Mouse (Mus musculus) urinary bladder, postnatal 36 days (tissue): ENCODE measurements around the gene Heatr4.
A peak's percentile ranks its signal among the peaks of the same experiment; 100 is the strongest.
"Not testable (repeated sequence)": the region's sequence is repeated elsewhere in the genome, so short reads cannot be mapped to it uniquely, and the experiment has no call there.

Experiments used
- DNase-seq, 2 experiments: peaks; one replicate each; pipeline ENCODE4 v3.0.0; 2022; ENCODE audit warnings: low spot score in 2 of 2, mixed read lengths in 1 of 2

Gene Heatr4

GRCm38 (mm10) chr12:83938592-83938991 is 46.1 kb downstream of the Heatr4 start:
- not testable (repeated sequence) for DNase-seq

DNA sequence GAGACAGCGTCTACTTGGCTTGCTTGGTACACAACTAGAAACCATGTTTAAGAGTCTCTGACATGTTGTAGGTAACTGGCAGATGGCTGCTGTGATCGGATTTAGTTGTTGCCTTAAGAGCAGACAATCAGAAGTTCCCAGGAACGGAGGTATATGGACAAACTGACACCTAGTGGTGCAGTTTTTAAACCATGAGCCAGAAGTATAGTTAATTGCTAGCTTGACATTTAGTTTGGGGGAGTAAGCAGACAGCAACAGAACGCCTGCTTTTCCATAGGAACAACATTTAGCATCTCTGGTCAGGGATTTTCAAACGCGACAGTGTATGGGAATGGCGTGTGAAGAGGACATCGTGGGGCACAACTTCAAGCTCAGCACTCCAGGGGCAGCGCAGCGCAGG is 47.1 kb downstream of the Heatr4 start:
- DNase-seq: no peak

DNA sequence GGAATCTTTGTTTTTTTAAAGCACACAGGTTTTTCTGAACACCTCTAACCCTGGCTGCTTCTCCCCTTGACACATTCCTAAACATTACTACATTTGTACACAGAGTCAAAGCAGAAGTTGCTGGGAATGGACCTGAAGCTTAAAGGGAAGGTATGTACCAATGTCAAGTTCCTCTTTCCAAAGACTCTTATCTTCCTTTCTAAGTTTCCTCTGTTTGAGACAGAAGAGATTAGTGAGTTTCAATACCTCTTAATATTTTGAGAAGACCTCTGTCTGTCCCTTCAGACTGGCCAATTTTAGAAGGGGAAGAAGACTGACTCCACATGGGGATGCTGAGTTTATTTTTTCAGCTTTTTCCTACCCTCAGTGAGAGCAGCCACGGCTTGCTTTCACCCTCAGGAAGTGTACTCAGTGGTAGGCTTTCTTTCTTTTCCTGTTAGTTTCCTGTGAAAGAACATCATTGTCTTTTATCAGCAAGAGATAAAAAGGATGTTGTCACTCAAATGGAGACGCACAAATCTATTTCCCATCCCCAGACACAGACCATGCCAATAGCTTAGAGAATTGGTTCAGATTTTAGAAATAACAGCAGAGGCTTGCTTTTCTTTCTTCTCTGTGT is 55.4 kb downstream of the Heatr4 start:
- DNase-seq: no peak

DNA sequence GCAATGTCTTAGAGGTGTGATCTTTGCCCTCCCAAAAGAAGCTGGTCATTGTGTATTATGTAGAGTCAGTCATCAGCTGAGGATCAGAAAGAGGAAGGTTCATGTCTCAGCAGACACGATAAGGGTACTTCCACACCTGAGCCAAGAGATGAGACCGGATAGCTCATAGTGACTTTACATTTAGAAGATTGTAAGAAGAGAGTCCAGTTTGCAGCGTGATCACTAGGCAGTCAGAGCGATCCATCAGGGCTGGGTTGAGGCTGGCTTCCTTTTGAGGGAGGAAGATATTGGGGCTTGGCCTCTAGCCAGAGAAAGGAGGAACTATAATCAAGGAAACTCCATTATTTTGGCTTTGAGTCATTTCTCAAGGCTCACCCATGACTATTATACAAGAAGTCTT is 56.9 kb downstream of the Heatr4 start:
- DNase-seq: no peak

GRCm38 (mm10) chr12:83926061-83926460 is 58.6 kb downstream of the Heatr4 start:
- no peak for DNase-seq

- DNase-seq: no peak
Observed at GRCm38 (mm10) chr12:83925160-83925703, 59.4 kb downstream of the Heatr4 start.

DNA sequence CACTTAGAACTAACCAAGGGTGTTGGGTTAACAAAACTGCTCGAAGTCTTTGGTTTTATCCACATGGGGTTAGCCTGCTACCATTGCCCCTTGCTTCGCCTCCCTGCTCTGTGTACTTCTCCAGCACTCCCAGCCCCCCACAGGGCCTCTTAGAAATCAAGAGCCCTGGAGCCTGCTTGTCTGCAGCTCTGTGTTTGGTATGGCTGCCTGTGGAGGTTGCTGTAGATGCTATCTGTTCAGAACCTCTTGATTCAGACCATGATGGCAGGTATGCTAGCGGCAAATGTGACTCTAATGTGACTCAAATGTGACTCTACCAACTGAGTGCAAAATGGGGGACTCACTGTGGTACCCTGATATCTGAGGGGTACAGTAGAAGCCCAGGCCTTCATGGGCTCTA is 60.3 kb downstream of the Heatr4 start:
- DNase-seq: no peak

DNA sequence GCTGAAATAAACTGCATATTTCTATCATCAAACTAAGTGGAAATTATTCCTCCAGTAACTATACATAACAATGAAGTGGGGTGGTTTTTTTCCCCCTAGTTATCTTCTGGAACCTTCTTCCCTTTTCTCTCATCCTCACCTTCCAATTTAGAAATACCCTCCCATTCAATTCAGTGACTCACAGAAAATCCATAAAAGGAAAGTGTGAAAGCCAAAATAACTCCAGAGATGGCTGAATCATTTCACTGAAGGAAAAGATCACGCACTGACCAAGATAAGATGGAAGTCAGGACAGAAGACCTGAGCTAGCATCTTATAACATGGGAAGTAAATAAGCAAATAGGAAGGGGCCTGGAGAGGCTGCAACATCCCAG is 61.2 kb downstream of the Heatr4 start:
- DNase-seq: no peak

DNA sequence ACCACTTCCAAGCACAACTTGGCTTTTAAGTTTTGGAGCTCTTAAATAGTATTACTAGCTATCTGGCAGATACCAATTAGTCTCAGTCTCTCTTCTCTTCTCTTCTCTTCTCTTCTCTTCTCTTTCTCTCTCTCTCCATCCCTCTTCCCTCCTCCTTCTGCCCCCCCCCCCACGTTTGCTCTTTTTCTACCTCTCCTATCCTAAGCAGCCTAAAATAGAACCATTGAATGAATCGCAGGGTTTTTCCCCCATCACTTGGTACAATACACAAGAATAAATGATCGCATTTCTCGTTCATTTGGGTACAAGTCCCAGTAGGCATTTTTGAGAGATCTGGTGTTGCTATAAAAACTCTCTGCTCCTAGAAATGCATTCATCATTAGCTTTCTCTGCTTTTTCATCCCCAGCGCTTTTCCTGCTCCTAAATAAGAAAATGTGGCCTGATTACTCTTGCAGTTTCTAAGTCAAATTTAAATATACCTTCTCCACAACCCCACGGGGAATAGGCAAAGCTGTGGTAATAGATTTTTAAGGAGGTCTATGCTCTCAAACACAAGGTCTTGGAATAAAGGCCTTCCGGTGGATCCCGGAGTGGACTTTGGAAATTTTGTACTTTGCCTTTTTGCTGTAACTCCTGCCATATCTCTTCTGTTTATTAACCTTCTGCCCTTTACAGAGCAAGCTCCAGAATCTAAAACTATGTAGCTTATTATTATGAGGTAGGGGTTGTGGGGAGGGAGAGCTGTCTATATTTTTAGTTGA is 61.7 kb downstream of the Heatr4 start:
- no peak for DNase-seq

DNA sequence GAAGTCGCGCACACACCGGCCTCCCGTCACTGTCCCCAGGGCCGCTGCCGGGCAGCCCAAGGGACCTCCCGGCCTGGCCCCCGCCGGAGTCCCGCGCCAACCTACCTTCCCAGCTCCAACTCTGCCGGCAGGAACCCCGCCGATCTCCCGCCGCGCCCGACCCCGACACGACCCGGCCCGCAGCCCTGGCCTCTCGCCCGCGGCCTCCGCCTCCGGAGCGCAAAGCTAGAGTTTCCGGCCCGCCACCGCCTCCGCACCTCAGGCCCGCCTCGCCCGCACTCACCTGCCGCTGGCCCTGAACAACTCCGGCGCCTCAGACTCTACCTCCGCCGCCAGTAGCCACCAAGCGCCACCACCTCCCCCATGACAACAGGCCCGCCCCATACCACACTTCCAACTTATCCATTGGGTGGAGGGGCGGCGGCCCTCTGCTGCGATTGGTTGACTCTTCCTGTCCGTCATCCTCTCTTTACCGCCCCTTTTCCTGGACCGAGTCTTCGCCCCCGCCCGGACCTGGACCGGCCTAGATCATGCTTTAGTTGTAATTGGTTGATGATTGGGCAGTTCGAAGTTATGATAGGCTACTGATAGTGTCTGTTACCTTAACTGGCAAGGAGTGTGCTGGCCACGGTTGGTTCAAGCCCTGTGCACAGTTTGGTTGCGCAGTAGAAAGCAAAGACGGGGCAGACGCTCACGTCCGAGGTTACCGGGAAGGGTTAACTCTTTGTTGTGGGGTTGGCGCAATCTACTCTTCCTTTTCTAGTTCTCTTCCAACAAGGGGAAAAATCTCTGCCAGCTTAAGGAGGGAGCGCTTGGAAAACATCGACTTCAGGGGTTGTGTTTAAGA is 62.9 kb downstream of the Heatr4 start, which contains the start of gene Numb:
Gene Numb (minus strand): TSS at position 400 of the 847 bp plus-strand sequence.
- peak; percentile 98 to 99 for DNase-seq

- peak in 1 of 2 experiments; percentile 16 for DNase-seq
Observed at GRCm38 (mm10) chr12:83920721-83921441, 63.8 kb downstream of the Heatr4 start.

DNA sequence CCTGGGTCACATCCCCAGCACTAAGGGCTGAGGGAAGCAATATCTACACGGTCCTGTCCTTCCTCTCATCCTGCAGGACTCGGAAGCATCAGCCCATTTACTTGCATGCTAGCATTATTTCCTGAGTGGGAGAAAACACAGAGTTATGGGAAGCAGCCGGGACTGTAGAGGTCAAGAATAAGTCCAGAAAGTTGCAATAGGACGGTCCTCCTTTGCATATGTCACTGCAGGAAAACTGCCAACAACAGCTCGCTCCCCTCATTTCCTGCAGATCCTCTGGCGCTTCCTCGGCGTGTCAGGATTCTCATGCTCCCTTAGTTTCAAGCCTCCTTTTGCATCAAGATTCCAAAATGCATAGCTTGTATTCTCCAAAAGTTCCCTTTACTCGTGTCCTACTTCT is 67.8 kb downstream of the Heatr4 start:
- no peak for DNase-seq

DNA sequence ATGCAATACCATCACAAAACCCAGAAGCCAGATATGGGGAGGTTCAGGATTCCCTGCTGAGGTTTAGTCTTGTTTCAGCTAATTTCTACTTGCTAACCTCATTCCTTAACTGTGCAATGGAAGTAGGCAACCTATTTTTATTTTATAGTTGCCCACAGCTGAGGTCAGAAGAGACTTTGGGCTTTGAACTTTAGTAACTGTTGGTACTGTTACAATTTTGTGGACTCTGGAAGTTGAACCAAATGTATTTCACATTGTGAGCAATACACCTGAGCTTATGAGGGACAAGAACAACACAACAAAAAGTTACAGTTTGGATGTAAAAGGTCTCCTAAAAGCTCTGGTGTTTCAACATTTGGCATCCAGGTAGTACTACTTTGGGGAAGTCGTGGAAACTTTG is 69.9 kb downstream of the Heatr4 start:
- DNase-seq: no peak

DNA sequence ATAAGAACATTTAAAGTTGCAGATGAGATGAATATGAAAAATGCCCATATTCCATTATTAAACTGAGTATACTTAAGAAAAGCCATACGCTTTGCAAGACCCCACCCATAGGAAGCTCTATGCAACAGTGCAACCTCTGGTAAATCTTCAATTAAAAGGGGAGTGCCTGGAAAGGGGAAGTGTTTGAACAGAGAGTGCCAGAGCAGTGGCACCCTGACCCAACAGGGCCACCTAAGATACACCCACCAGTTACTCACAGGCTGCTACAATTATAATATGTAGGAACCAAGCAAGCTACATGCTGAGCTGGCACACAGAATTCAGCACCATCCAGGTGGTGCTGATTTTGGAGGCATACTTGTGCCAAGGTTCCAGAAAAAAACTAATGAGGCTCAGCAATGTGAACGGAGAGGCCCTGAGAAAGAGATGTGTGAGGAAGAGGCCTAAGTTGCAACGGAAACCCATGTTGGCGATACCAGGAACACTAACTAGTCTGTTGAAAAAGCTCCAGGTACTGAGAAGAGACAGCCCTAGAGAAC is 70.4 kb downstream of the Heatr4 start:
- DNase-seq: no peak

GRCm38 (mm10) chr12:83910451-83910850 is 74.2 kb downstream of the Heatr4 start:
- no peak for DNase-seq
